Mouse (Mus musculus): ENCODE results near the gene Etv4. TPM values are rescaled to one million over a fixed set of nuclear protein-coding genes. Genes with fewer than 3 reads are reported as not detected.
A peak's percentile ranks its signal among the peaks of the same experiment; 100 is the strongest.

Etv4 gene
- polyA plus RNA-seq, 1 experiment: not detected

DNA sequence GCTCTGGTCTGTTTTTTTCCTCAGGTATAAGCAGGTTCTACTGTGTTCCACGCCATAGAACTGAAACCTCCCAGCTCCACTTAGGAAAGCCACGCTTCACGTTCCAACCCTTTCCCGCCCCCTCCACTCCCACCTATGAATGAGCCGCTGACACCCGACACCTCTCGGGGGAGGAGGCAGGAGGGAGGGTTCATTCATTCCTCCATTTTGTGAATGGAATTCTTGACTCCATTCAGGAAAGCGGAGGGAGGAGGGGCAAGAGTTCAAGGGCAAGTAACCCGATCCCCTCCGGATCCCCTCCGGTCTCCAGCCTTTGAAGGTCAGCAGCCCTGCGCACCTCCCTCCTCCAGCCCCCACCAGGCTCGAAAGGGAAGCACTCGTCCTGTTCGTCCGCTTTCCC is 12.7 kb downstream of the Etv4 start:
- H3K4me1 ChIP-seq (ENCODE audit: control insufficient read depth): no peaks in the 10 kb centered on the region
- no peaks in the 10 kb centered on the region for H3K9me3 ChIP-seq (ENCODE audit: control insufficient read depth, low read length)
- H3K4me3 ChIP-seq (replicated peaks): peak overlapping the region; percentile 31
- peaks cover 20% of the 10 kb centered on the region for H3K36me3 ChIP-seq (ENCODE audit: control insufficient read depth)
- peaks cover 33% of the 10 kb centered on the region for H3K27me3 ChIP-seq (ENCODE audit: control insufficient read depth)
- no peak for TF ChIP-seq TAL1 (IDR thresholded peaks at IDR 0.05; ENCODE audit: low read length)
- no peak for TF ChIP-seq GATA1 (IDR thresholded peaks at IDR 0.05; ENCODE audit: low read length)

DNA sequence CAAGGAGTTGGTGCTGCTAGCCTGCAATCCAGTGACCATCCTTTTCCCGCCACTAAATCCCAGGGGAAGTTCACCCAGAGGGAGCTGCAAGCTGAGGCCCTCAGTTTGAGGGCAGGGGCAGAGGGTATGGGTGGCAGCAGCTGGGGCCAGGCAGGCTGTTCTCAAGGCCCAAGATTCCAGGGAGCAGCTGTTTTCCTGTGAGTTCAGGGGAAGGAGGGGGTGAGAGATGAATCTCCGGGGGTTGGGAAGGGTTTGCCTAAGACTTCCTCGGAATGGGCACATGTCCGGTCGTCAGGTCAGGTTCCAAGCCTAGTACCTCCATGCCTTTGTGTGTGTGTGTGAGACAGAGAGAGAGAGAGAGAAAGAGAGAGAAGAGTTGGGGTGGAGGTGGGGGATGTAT is 13.1 kb downstream of the Etv4 start:
- no peak overlapping the region for H3K4me3 ChIP-seq (replicated peaks)
- H3K27me3 ChIP-seq (ENCODE audit: control insufficient read depth): peaks cover 32% of the 10 kb centered on the region
- TF ChIP-seq TAL1 (IDR thresholded peaks at IDR 0.05; ENCODE audit: low read length): no peak
- TF ChIP-seq GATA1 (IDR thresholded peaks at IDR 0.05; ENCODE audit: low read length): no peak
- no peaks in the 10 kb centered on the region for H3K4me1 ChIP-seq (ENCODE audit: control insufficient read depth)
- no peaks in the 10 kb centered on the region for H3K9me3 ChIP-seq (ENCODE audit: control insufficient read depth, low read length)
- H3K36me3 ChIP-seq (ENCODE audit: control insufficient read depth): peaks cover 25% of the 10 kb centered on the region

DNA sequence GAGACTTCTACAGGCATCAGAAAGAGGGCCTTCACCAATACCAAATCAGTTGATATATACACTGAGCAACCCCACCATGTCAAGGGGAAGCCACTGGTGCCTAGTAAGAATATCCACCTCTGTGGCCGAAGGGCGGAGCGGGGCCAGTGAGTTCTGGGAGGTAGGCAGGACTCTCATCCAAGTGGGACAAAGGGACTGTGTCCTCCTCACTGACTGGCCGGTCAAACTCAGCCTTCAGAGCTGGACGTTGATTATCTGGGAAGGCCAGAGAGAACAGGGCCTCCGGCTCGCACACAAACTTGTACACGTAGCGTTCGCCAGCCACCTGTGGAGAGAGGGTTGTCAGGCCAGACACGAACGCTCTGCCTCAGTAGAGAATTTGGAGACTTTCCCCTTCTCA is 14.9 kb downstream of the Etv4 start:
- Histone ChIP-seq H3K9me3 (ENCODE audit: control insufficient read depth, low read length) (no peaks in the 10 kb centered on the region), H3K4me1 (ENCODE audit: control insufficient read depth) (no peaks in the 10 kb centered on the region), H3K27me3 (ENCODE audit: control insufficient read depth) (peaks cover 28% of the 10 kb centered on the region), H3K36me3 (ENCODE audit: control insufficient read depth) (peaks cover 41% of the 10 kb centered on the region), H3K4me3 (replicated peaks) (no peak overlapping the region)
- no peak for TF ChIP-seq TAL1 (IDR thresholded peaks at IDR 0.05; ENCODE audit: low read length)
- TF ChIP-seq GATA1 (IDR thresholded peaks at IDR 0.05; ENCODE audit: low read length): no peak

DNA sequence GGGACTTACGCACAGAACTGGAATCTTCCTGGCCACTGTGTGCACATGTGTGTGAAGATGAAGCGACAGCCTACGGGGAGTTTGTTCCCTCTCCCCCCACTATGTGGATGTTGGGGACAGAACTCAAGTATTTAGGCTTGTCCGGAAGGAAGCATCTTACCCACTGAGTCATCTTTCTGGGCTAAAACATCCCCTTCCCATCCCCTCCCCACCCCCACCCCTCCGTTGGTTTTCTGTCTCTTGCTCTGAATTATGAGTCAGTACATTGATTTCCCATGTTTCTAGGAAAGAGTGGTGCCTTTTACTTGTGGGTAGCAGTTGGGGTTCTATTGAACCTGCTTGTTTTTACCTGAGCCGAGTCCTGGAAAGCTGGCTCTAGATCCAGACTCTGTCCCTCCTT is 16.4 kb downstream of the Etv4 start:
- H3K27me3 ChIP-seq (ENCODE audit: control insufficient read depth): peaks cover 23% of the 10 kb centered on the region
- H3K4me1 ChIP-seq (ENCODE audit: control insufficient read depth): no peaks in the 10 kb centered on the region
- H3K36me3 ChIP-seq (ENCODE audit: control insufficient read depth): peaks cover 56% of the 10 kb centered on the region
- TF ChIP-seq TAL1 (IDR thresholded peaks at IDR 0.05; ENCODE audit: low read length) (no peak), GATA1 (IDR thresholded peaks at IDR 0.05; ENCODE audit: low read length) (no peak)
- H3K4me3 ChIP-seq (replicated peaks): no peak overlapping the region
- H3K9me3 ChIP-seq (ENCODE audit: control insufficient read depth, low read length): no peaks in the 10 kb centered on the region

DNA sequence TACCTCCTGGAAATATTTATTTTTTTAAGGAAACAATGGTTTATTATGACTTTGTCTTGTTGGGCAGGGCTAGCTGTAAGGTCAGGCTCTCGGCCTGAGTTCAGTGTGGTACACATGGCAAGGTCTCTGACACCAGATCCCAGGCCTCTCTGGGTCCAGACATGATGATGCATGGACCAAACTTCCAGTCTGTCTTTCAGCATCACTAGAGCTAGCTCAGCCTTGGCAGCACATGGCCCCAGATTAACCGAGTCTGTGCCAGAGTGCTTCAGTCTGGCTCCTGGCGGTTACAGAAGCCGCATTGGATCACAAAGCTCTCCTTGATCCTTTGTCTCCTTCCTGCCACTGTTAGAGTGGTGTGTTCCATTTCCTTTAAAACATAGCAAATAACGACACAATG is 17.8 kb downstream of the Etv4 start:
- no peak for TF ChIP-seq GATA1 (IDR thresholded peaks at IDR 0.05; ENCODE audit: low read length)
- no peak for TF ChIP-seq TAL1 (IDR thresholded peaks at IDR 0.05; ENCODE audit: low read length)
- peaks cover 9% of the 10 kb centered on the region for H3K27me3 ChIP-seq (ENCODE audit: control insufficient read depth)
- no peak overlapping the region for H3K4me3 ChIP-seq (replicated peaks)
- H3K9me3 ChIP-seq (ENCODE audit: control insufficient read depth, low read length): no peaks in the 10 kb centered on the region
- H3K36me3 ChIP-seq (ENCODE audit: control insufficient read depth): peaks cover 67% of the 10 kb centered on the region
- no peaks in the 10 kb centered on the region for H3K4me1 ChIP-seq (ENCODE audit: control insufficient read depth)

DNA sequence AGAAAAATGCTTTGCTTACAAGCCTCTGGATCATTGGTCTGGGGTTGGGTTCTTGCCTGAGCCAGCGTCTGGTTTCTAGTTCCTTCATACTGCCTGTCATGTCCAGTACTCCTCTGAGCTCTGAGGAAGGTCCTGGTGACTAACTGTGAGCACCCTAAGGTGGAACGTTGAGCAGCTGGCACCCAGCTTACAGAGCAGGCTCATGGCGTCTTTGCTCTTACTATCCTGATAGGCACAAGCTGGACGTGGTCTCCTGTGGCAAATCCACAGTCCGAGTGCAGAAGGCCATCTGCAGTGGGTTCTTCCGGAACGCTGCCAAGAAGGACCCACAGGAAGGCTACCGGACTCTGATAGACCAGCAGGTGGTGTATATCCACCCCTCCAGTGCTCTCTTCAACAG is 20.6 kb downstream of the Etv4 start:
- H3K36me3 ChIP-seq (ENCODE audit: control insufficient read depth): peaks cover 94% of the 10 kb centered on the region

DNA sequence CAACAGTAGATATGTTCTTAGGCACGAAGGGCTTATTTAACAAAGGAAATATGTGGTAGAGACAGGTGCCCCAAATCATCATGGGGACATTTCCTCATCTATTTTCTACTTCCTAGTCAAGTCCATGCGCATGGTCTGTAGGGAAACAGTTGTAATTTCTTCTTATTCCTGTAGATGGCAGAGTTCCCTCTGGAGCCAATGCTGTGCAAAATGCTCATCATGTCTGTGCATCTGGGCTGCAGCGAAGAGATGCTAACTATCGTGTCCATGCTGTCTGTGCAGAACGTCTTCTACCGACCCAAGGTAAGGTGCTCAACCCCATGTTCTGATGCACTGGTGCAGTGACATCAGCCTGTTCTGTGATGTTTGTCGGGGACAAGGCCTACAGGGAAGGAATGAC is 21.4 kb downstream of the Etv4 start:
- Histone ChIP-seq H3K27me3 (ENCODE audit: control insufficient read depth) (no peaks in the 10 kb centered on the region), H3K9me3 (ENCODE audit: control insufficient read depth, low read length) (no peaks in the 10 kb centered on the region), H3K36me3 (ENCODE audit: control insufficient read depth) (peaks cover 94% of the 10 kb centered on the region), H3K4me3 (replicated peaks) (no peak overlapping the region), H3K4me1 (ENCODE audit: control insufficient read depth) (no peaks in the 10 kb centered on the region)
- no peak for TF ChIP-seq GATA1 (IDR thresholded peaks at IDR 0.05; ENCODE audit: low read length)
- TF ChIP-seq TAL1 (IDR thresholded peaks at IDR 0.05; ENCODE audit: low read length): no peak

More for the DNA sequence above, 20.6 kb downstream of the Etv4 start:
- no peaks in the 10 kb centered on the region for H3K9me3 ChIP-seq (ENCODE audit: control insufficient read depth, low read length)
- TF ChIP-seq TAL1 (IDR thresholded peaks at IDR 0.05; ENCODE audit: low read length): no peak
- no peak for TF ChIP-seq GATA1 (IDR thresholded peaks at IDR 0.05; ENCODE audit: low read length)
- H3K4me3 ChIP-seq (replicated peaks): no peak overlapping the region
- H3K4me1 ChIP-seq (ENCODE audit: control insufficient read depth): no peaks in the 10 kb centered on the region
- no peaks in the 10 kb centered on the region for H3K27me3 ChIP-seq (ENCODE audit: control insufficient read depth)

DNA sequence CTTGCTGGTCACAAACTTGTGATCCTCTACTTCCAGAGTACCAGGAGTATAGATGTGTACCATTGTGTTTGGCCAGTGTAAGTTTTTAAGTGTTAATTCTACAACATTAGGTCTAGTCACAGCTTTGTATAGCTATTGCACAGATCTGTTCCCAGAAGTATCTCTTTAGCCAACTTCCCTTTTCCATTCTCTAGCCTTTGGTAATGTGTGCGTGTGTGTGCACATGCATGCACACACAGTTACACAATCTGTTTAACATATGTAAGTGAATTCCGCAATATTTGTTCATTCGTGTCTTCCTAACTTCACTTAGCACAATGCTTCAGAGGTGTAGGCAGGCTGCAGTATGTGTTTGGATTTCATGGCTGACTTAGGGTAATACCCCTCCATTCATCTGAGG is 25.6 kb downstream of the Etv4 start:
- H3K9me3 ChIP-seq (ENCODE audit: control insufficient read depth, low read length): no peaks in the 10 kb centered on the region
- no peak overlapping the region for H3K4me3 ChIP-seq (replicated peaks)
- H3K4me1 ChIP-seq (ENCODE audit: control insufficient read depth): no peaks in the 10 kb centered on the region
- H3K36me3 ChIP-seq (ENCODE audit: control insufficient read depth): peaks cover 96% of the 10 kb centered on the region
- no peaks in the 10 kb centered on the region for H3K27me3 ChIP-seq (ENCODE audit: control insufficient read depth)
- TF ChIP-seq TAL1 (IDR thresholded peaks at IDR 0.05; ENCODE audit: low read length) (no peak), GATA1 (IDR thresholded peaks at IDR 0.05; ENCODE audit: low read length) (no peak)

DNA sequence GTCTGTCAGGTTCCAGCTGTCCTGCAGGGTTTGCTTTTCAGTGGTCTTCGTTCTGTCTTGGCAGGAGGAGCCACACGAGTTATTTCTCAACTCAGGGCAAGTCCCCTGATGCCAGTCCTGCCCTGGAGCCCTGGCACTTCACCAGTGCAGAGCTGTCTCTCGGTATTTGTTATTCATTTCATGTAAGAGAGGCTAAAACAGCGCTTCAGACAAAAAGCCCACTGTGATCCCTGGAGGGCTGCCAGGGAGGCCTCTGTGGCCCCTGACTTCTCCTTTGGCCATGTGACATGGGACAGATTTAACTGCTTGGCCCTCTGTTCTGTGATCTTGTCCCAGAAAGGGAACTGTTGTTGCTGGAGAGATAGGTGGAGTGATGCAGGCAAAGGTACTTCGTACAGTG is 26.7 kb downstream of the Etv4 start:
- Histone ChIP-seq H3K27me3 (ENCODE audit: control insufficient read depth) (no peaks in the 10 kb centered on the region), H3K9me3 (ENCODE audit: control insufficient read depth, low read length) (no peaks in the 10 kb centered on the region), H3K4me3 (replicated peaks) (no peak overlapping the region), H3K4me1 (ENCODE audit: control insufficient read depth) (no peaks in the 10 kb centered on the region), H3K36me3 (ENCODE audit: control insufficient read depth) (peaks cover 96% of the 10 kb centered on the region)
- TF ChIP-seq TAL1 (IDR thresholded peaks at IDR 0.05; ENCODE audit: low read length) (no peak), GATA1 (IDR thresholded peaks at IDR 0.05; ENCODE audit: low read length) (no peak)

DNA sequence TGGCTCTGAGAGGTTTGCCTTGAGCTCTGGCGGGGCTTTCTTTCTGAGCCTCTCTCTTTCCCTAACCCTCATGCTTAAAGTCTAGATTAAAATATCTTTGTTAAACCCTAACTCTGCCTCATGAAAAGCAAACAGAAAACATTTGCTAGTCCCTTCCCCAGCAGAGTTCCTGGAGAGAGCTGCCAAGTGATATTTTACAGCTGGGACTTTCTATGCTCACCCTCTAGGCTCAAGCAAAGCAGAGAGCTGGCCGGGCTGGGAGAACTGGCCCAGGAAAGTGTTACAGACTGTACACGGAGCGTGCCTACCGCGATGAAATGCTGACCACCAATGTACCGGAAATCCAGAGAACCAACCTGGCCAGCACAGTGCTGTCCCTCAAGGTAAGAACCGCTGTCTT is 27.8 kb downstream of the Etv4 start:
- peaks cover 98% of the 10 kb centered on the region for H3K36me3 ChIP-seq (ENCODE audit: control insufficient read depth)
- H3K9me3 ChIP-seq (ENCODE audit: control insufficient read depth, low read length): no peaks in the 10 kb centered on the region
- H3K4me3 ChIP-seq (replicated peaks): no peak overlapping the region
- H3K4me1 ChIP-seq (ENCODE audit: control insufficient read depth): no peaks in the 10 kb centered on the region
- H3K27me3 ChIP-seq (ENCODE audit: control insufficient read depth): no peaks in the 10 kb centered on the region
- no peak for TF ChIP-seq TAL1 (IDR thresholded peaks at IDR 0.05; ENCODE audit: low read length)
- no peak for TF ChIP-seq GATA1 (IDR thresholded peaks at IDR 0.05; ENCODE audit: low read length)
